Mouse (Mus musculus): ENCODE results near the gene Fgfrl1.

Fgfrl1 gene

DNA sequence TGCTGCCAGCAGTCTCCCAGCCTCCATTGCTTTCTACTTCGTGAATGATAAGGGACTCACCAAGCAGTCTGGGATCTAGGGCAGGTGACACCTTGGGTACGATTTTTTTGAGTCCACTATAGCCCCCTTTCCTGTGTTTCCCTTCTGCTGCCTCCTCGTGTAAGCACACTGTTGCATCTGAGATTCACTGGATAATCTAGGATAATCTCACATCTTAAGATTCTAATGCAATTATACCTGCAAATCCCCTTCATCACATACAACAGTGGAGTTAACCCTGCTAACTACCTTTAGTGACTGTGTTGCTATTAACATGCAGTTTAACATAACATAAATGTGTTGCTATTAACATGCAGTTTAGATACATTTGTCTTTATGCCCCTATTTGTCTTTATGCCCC lies 27.1 kb upstream of the Fgfrl1 start:
- in situ Hi-C loops (cut with MboI, MseI) = no loop called here

DNA sequence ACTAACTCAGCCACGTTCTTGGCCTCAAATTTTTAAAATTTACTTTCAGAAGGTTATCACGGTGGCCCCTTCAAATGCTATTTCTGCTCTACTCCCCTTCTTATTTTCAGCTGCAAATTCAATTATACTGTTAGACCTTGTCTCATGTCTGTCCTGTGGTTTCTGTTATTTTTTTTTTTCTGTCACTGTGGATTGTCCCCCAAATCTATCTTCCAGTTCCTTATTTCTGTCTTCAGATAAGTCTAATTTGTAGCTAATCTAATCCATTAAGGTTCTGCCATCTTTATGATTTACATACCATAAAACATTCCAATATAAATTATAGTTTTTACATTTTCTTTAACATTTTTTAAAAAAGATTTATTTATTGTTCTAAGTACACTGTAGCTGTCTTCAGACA lies 24.8 kb upstream of the Fgfrl1 start:
- in situ Hi-C loops (cut with MboI, MseI) = no loop called here

DNA sequence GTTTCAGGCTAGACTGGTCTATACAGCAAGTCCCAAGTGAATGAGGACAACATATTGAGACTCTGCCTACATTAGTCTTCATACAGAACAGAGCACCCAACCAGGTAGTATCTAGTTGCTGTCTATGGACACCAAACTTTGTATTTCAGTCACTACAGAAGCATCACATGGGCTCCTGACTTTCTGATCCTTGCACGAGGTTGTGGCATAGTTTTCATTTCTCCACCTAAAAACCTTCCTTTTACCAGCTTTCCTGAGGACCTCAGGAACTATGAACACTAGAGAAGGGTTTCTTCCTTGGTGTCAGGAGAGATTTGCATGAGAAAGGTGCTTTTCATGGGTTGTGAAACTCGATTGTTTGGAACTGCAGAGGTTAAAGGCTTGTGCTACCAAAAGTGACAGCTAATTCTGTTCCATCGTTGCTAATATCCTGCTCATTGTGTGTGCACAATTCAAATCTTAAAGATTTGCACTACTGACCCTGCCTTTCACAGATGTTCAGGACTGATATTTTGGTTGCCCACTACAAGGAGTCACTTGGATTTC lies 23.7 kb upstream of the Fgfrl1 start:
- in situ Hi-C loops (cut with MboI, MseI) = no loop called here

GRCm38 (mm10) chr5:108668977-108669936 lies 22.9 kb upstream of the Fgfrl1 start, which contains the start of gene Dgkq:
Gene Dgkq (minus strand): TSS chr5:108669672.
- in situ Hi-C loops (cut with MboI, MseI) = no loop called here

GRCm38 (mm10) chr5:108669986-108670385 lies 22.2 kb upstream of the Fgfrl1 start:
- in situ Hi-C loops (cut with MboI, MseI) = no loop called here

DNA sequence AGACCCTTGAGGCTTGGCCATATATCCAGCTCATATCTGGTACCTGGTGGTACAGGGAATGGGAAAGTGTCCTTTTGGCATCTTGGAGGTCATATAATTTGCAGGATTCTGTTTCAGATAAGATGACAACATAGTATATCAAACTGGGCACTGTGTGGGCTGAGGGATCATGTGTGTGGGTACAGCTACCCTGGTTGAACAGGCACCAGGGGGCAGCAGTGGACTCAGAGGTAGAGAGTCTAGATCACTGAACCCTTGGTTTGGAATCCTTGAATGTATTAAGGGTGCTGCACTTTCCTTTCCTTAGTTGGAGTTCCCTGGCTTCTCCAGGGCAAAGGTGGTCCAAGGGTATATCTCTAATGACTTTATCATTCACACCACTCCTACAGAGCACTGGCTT lies 21.4 kb upstream of the Fgfrl1 start:
- in situ Hi-C loops (cut with MboI, MseI) = no loop called here

GRCm38 (mm10) chr5:108671757-108672156 lies 20.4 kb upstream of the Fgfrl1 start:
- in situ Hi-C loops (cut with MboI, MseI) = no loop called here

- in situ Hi-C loops (cut with MboI, MseI) = no loop called here
Measured at GRCm38 (mm10) chr5:108674624-108675023, 17.6 kb upstream of the Fgfrl1 start.

DNA sequence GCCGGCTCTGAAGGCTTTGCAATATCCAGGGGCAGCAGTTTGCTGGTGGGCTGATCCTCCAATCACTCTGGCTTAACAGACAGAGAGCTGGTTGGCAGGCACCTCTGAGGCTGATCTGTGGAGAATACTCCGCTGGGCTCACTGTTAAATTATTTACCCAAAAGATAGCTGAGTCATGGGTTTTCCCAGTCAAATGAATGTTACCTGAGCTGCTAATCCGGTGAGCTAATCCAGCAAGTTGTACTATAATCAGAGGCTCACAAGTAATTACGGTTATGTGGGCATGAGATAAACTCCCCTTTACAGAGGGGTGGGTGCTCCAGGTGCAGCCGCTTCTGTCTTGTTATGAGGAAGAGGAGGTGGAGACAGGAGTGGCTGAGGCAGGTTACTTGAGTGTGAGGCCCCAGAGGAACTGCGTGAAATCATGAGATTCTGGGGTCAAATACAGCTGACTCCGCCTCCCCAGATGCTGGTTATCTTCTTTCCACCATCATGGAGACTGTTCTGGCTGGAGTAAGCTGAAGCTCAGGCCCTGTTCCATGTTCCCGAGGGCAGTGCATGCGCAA lies 16.8 kb upstream of the Fgfrl1 start, which contains the start of gene Slc26a1:
TSS of gene Slc26a1 (minus strand) at position 319 of the 566 bp plus-strand sequence.
- in situ Hi-C loops (cut with MboI, MseI) = no loop called here

- in situ Hi-C loops (cut with MboI, MseI) = no loop called here
Measured at GRCm38 (mm10) chr5:108676772-108677498, 15.2 kb upstream of the Fgfrl1 start.

GRCm38 (mm10) chr5:108677605-108678295 lies 14.4 kb upstream of the Fgfrl1 start:
- in situ Hi-C loops (cut with MboI, MseI) = no loop called here

- in situ Hi-C loops (cut with MboI, MseI) = no loop called here
Measured at GRCm38 (mm10) chr5:108678296-108678854, 13.8 kb upstream of the Fgfrl1 start.

DNA sequence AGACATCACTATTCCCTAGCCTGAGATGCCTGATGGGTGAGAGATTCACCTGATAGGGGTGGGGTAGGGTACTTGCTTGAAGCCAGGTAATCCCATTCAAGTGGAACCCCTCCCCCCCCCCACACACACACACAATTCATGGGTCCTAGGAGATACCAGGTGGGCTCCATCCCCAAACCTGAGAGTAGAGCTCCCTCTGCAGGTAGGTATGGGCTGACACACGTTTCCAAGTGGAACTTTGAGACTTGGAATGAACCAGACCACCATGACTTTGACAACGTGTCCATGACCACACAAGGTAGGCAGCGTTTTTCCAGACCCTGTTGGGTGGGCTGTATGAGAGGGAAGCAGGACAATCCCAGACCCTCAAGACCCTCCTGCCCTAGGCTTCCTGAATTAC lies 12.3 kb upstream of the Fgfrl1 start:
- in situ Hi-C loops (cut with MboI, MseI) = no loop called here

- in situ Hi-C loops (cut with MboI, MseI) = no loop called here
Measured at GRCm38 (mm10) chr5:108680871-108681270, 11.3 kb upstream of the Fgfrl1 start.

DNA sequence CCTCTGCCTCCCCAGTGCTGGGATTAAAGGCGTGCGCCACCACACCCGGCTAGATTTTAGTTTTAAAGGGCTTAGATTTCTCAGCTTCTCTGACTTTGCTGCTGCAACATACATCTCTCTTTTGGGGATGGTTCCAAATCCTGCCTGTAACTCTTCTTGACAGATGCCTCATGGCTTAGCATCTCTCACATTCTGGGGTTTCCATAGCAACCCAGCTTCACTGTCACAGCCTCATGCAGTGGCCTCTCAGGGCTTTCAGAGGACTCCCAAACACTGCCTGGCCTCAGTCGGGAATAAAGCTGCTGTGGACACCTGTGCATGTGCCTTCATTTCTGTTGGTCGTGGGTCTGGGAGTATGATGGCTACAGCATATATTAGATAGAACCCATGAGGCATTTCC lies 3.1 kb upstream of the Fgfrl1 start:
- in situ Hi-C loops (cut with MboI, MseI) = no loop called here

DNA sequence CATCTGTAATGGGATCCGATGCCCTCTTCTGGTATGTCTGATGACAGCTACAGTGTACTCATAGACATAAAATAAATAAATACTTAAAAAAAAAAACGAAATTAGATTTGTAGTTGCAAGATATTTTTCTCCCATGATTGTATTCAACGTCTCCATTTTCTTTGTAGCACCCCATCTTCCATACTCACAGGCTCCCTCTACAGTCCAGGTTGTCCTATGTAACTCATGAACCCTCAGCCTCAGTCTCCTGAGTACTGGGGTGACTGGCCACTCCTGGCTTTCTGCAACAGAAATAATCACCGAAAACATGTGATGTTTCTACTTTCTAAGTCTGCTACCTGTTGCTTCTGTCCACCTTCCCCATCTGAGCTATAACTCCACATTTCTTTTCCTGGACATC lies 1.0 kb upstream of the Fgfrl1 start:
- in situ Hi-C loops (cut with MboI, MseI) = no loop called here

GRCm38 (mm10) chr5:108693872-108694288 lies 1.7 kb downstream of the Fgfrl1 start:
- in situ Hi-C loops (cut with MboI, MseI) = no loop called here

GRCm38 (mm10) chr5:108694352-108695261 lies 2.4 kb downstream of the Fgfrl1 start:
- in situ Hi-C loops (cut with MboI, MseI) = loop anchor here in 1 of 2 experiments (5.0 kb wide), 1 partner anchor 1408 kb away; no protein-coding TSS in a partner anchor

DNA sequence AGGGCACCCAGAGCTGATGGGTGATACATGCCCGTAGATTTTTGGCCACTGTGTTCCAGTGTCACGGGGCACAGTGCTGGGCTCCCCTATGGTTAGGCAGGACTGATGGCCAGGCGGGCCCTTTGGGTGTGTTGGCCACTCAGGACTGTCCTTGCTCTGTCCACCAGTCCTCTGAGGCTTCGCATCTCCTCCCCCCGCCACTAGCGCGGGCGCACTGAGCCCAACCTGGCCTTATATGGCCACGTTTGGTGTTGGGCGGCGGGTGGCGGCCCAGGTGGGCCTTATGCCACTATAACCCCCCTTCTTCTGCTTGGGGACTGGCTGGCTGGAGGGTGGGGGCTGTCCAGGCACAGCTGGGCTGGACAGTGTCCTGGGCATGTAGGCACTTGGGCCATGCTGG lies 3.7 kb downstream of the Fgfrl1 start:
- in situ Hi-C loops (cut with MboI, MseI) = loop anchor here in 1 of 2 experiments (5.0 kb wide), 1 partner anchor 1406 kb away; no protein-coding TSS in a partner anchor

DNA sequence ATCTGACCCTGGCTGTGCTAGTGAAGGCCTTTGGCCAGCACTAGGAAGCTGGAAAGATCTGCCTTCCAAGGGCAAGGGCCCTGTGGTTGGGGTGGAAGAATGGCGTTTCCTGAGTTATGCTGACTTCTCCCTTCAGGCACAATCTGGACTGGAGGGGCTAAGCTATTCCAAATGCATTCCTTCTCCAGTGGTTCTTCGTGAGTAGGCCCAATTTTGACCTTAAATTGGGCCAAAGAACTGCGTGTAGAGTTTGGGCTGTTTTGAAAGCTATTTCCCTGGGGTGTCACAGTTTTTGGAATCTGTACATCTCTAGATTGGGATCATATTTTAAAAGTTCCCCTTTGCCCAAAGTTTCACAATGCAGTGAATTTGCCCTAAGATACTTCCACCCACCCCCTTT lies 4.4 kb downstream of the Fgfrl1 start:
- in situ Hi-C loops (cut with MboI, MseI) = loop anchor here in 1 of 2 experiments (5.0 kb wide), 1 partner anchor 1406 kb away; no protein-coding TSS in a partner anchor

Data from T-helper 17 cell (primary cell).